Mouse (Mus musculus): ENCODE results near the gene Prickle2.

DNA sequence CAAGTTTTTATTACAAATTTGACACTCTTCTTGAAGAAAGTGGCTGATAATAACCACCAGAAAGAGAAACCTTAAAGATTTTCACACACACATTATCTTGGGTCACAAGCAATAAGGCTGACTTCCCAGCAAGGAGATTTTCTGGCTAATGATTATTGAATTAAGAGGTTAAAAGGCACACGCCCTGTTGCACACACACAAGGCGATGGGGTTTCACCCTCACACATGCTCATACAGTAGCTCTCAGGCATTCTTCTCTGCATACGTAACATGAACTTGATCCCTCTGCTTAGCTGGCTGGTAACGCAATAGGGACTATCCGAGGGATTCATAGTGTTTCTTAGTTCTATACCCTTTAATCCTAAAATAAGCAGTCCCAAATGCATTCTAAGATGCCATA lies 18.6 kb downstream of the Prickle2 start:
- TF ChIP-seq POLR2A (IDR thresholded peaks at IDR 0.05; ENCODE audit: borderline replicate concordance, extremely low read depth, low read depth, low read length) = no peak
- no peak for TF ChIP-seq CTCF (IDR thresholded peaks at IDR 0.05; ENCODE audit: insufficient read depth, low read length)

Measured in lung, adult 2 months (tissue).